8 mouse cellular contexts compared by ENCODE assay signal in genomic region chr14:59715695-59716442, GRCm38 (mm10).
DNase-seq lines count a peak whose midpoint lies in the region; ATAC-seq and TF ChIP-seq lines count a peak whose summit lies in the region.

No protein-coding gene starts in this region.

- no peak overlapping the region for H3K4me3 ChIP-seq in hindbrain, embryonic 13.5 days
- H3K4me3 ChIP-seq in hindbrain, embryonic 11.5 days (ENCODE audit: low read depth, low read length): no peak overlapping the region

- H3K4me1 ChIP-seq in hindbrain, embryonic 13.5 days (replicated peaks): peaks cover 7% of the 10 kb centered on the region; the same call in 1 of the 2 replicates
- H3K4me1 ChIP-seq in hindbrain, embryonic 11.5 days (replicated peaks; ENCODE audit: control insufficient read depth, insufficient read depth, low read length): no peaks in the 10 kb centered on the region

- ATAC-seq in hindbrain, embryonic 13.5 days (ENCODE audit: low FRiP score): peak; percentile 59; the same call in 1 of the 2 replicates
- no peak for ATAC-seq in hindbrain, embryonic 11.5 days (ENCODE audit: low FRiP score)

- H3K27ac ChIP-seq in hindbrain, embryonic 13.5 days: no peak overlapping the region
- no peak overlapping the region for H3K27ac ChIP-seq in hindbrain, embryonic 11.5 days (ENCODE audit: low read depth, low read length)

- DNase-seq in hindbrain, embryonic 11.5 days (ENCODE audit: low spot score): no peak
- peak; percentile 87 for DNase-seq in brain, embryonic 14.5 days (ENCODE audit: low read depth)
- DNase-seq in frontal cortex, postnatal 36 days (ENCODE audit: low spot score in 2 of 2): peak; percentile 35 to 64
- DNase-seq in lung, postnatal 36 days: peak; percentile 47
- no peak for DNase-seq in urinary bladder, postnatal 10 days (ENCODE audit: low spot score)
- DNase-seq in cerebellum, adult 11 months: no peak
- DNase-seq in thymus, postnatal 0 days (ENCODE audit: low spot score): no peak

- no peak overlapping the region for H3K4me2 ChIP-seq in hindbrain, embryonic 13.5 days
- no peak overlapping the region for H3K4me2 ChIP-seq in hindbrain, embryonic 11.5 days (replicated peaks; ENCODE audit: low read depth, low read length)

- no peak for TF ChIP-seq POLR2A in brain, embryonic 14.5 days (IDR thresholded peaks at IDR 0.05; ENCODE audit: borderline replicate concordance, extremely low read depth, insufficient read depth, insufficient read length, poor library complexity, severe bottlenecking)

- no peaks in the 10 kb centered on the region for H3K9me3 ChIP-seq in hindbrain, embryonic 13.5 days
- H3K9me3 ChIP-seq in hindbrain, embryonic 11.5 days (ENCODE audit: control insufficient read depth, low read length): no peaks in the 10 kb centered on the region

- H3K27me3 ChIP-seq in hindbrain, embryonic 13.5 days: peaks cover 16% of the 10 kb centered on the region
- H3K27me3 ChIP-seq in hindbrain, embryonic 11.5 days (ENCODE audit: control insufficient read depth, insufficient read depth, low read length): no peaks in the 10 kb centered on the region

- WGBS in hindbrain, embryonic 13.5 days: 40% methylated on average over 13 of the region's 13 CpGs
- WGBS in hindbrain, embryonic 11.5 days: 54% methylated on average over 13 of the region's 13 CpGs

- TF ChIP-seq CTCF in brain, embryonic 14.5 days (IDR thresholded peaks at IDR 0.05; ENCODE audit: borderline replicate concordance, extremely low read depth, insufficient read depth, insufficient read length): no peak

- H3K9ac ChIP-seq in hindbrain, embryonic 13.5 days: no peak overlapping the region
- H3K9ac ChIP-seq in hindbrain, embryonic 11.5 days (ENCODE audit: low read depth, low read length): no peak overlapping the region

- no peaks in the 10 kb centered on the region for H3K36me3 ChIP-seq in hindbrain, embryonic 13.5 days
- H3K36me3 ChIP-seq in hindbrain, embryonic 11.5 days (ENCODE audit: control insufficient read depth, insufficient read depth, low read length): no peaks in the 10 kb centered on the region

Comparison
In these comparisons a context has a peak if more than half of its experiments do, and no peak if none do; other contexts are left out.
1. DNase-seq: peak in brain, embryonic 14.5 days (single experiment), frontal cortex, postnatal 36 days (2 of 2) and lung, postnatal 36 days (single experiment); none in hindbrain, embryonic 11.5 days (single experiment), urinary bladder, postnatal 10 days (single experiment), cerebellum, adult 11 months (single experiment) and thymus, postnatal 0 days (single experiment).